Mouse (Mus musculus) heart, adult 11 months (tissue): ENCODE data around the gene 3110082I17Rik.
A peak's percentile ranks its signal among the peaks of the same experiment; 100 is the strongest.

Experiments used
- DNase-seq: peaks from one replicate; pipeline ENCODE4 v3.0.0; 2022

3110082I17Rik gene

DNA sequence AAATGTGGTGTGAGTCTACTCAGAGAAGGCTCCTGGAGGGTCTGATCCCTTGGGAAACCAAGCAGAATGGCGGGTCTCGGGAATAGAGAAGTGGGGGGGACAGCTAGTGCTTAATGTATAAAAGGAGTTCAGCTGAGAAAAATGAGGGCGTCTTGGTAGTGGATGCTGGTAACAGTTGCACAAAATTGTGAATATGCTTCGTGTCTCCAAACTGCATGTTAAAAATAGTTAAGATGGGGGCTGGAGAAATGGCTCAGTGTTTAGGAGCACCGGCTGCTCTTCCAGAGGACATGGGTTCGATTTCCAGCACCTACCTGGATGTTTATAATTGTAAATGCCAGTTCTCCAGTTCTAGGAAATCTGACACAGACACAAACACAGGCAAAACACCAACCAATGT lies 139.0 kb downstream of the 3110082I17Rik start:
- no peak for DNase-seq

- no peak for DNase-seq
Measured at GRCm38 (mm10) chr5:139320424-139320823, 139.9 kb downstream of the 3110082I17Rik start.

DNA sequence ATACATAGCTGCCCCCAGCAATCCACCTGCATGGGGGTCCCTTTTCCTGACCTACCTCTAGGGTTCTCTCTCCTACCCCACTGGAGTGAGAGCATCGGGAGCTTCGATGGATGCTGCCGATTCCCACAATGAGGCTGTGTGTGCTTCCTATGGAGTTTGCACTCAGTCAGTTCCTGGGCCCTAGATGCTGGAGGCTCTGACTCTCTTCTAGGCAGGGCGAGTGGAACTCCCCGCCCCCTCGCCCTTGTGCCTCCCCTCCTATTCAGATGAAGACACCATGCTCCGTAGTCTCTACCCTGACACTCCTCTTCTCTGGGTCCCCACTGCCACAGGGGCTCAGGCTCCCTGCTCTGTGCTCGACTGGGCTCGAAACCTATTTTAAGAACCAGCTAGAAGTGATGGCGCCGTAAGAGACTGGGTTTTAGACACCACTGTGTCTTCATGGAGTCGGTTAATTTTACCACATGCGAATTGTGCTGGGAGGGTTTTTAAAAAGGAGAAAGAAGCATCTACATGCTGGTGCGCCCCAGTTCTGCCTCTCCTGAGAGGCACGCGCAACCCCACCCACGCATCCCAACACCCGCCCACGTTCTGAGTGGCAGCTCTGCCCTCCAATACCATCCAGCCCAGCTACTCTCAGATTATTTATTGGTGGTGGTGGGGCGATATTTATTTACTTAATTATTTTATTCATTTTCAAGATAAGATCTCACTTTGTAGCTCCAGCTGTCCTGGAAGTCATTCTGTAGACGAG lies 142.4 kb downstream of the 3110082I17Rik start:
- DNase-seq, result no peak

DNA sequence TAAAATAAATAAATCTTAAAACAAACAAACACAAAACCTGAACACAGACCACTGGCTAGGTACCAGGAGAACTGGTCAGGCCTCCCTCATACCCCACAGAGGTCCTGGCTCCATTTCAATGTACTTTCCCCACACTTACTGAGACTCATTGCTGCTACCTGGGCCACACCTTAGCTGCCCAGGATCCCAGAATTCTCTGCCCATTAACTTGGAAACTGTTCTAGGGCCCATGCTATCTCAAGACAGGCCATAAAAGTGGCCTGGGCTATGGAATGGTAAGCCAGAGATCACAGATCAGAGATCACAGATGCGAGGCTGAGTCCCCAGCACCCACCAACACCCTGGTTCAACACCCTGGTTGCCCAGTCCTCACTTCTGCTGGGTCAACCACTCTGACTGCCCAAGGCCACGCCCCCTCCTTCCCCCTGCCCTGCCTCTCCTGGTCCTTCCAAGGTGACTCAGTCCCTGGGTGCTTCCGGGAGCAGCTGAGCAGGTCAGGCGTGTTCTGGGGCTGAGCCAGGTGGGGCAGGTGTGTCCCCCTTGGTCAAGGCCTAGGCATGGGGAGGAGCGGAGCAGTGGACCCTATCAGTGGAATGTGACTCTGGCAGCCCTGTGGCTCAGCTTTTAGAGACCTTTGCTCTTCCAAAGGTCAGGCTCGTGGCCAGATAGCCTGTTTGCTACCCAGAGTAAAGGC lies 143.2 kb downstream of the 3110082I17Rik start:
- no peak for DNase-seq

DNA sequence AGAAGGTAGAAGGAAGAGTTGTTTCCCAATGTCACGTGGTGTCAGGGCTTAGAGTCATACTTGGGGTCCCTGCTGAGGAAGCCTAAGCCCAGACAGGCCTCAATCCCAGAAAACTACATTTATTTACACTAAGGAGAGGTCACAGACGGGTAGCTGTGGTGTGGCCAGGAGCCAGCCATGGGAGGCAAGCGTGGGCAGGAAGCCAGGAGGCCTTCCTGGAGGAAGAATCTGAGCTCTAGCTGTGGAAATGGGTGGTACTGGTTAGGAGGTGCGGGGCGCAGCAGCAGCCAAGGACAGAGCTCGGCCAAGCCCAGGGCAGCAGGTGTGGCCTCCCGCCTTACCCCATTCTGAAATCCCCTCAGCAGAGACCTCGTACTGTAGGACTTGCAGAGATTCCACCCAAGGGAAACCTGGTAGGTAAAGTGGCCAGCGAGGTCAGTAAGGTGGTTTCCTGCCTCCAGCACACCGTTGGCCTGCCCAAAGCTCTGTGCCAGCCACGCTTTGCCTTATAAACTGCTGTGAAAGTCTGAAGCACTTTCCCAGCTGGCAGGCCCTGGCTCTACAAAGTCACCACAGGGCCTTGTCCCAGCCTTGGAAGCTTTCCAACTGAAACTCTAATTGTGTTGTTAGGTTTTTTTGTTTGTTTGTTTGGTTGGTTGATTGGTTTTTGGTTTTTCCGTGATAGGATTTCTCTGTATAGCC lies 145.2 kb downstream of the 3110082I17Rik start:
- DNase-seq, result no peak

DNA sequence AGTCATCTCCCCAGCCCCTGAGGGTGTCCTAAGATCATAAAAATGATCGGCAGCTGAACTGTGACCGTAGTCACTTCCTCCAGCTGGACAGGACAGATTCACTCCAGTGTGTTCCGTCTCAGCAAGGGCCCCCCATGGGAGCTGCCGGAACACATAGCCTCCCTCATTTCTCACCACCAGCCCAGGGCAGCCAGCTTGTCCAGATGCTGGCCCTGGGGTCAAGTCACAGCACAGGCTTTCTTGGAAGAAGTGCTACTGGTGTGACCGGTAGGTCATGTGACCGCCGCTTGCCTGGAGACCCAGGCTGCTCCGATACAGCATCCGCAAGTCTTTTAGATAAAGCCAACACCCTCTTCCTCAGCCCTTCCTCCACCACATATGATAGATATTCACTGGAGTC lies 146.8 kb downstream of the 3110082I17Rik start:
- peak; percentile 93 for DNase-seq

- DNase-seq, result no peak
Measured at GRCm38 (mm10) chr5:139311822-139312221, 148.5 kb downstream of the 3110082I17Rik start.

DNA sequence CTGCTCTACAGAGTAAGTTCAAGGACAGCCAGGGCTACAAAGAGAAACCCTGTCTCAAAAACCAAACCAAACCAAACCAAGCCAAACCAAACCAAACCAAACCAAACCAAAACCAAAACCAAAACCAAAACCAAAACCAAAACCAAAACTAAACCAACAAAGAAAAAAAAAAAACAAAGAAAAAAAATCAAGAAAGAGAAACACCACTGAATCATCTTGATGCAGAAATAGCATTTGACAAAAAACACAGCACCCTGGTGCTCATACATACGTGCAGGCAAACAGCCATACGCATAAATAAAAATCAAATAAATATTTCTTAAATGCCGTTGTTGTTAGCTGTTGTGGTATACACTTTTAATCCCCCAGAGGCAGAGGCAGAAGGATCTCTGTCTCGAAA lies 149.8 kb downstream of the 3110082I17Rik start:
- no peak for DNase-seq

- no peak for DNase-seq
Measured at GRCm38 (mm10) chr5:139309946-139310345, 150.4 kb downstream of the 3110082I17Rik start.
